Mouse (Mus musculus) MEL-GATA-1-ER (cell line): ENCODE data around the gene Gm9972.

Experiments used
- DNase-seq: peaks from one replicate; pipeline ENCODE4 v3.0.0-alpha.2; 2012; ENCODE audit warnings: low read depth; ENCODE audit errors: extremely low read depth

The Gm9972 gene

GRCm38 (mm10) chr11:43035446-43035845 is at the start of gene Gm9972:
TSS of gene Gm9972 (plus strand) at chr11:43035746.
- no peak for DNase-seq

DNA sequence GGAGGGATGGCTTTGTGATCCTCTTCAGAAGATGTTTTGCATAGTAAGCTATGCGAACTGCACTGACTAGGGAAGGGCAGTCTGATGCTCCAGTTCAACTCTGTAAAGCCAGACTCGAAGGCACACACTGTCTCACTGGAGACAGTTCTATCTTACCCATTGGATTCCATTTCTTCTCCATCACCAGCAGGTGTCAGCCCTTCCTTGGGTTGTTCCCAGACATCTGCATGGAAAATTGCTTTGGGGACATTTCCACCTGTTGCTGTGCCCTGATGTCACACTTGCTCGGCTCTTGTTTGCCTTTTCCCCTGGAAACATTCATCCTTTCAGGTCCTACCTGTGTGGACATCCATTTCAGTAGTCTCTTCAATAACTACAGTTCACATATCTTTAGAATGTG is 36.4 kb upstream of the Gm9972 start:
- no peak for DNase-seq

- DNase-seq: no peak
Measured at GRCm38 (mm10) chr11:43011941-43012340, 23.6 kb upstream of the Gm9972 start.

- no peak for DNase-seq
Measured at GRCm38 (mm10) chr11:43012980-43013379, 22.6 kb upstream of the Gm9972 start.

- no peak for DNase-seq
Measured at GRCm38 (mm10) chr11:43023109-43023688, 12.3 kb upstream of the Gm9972 start.

DNA sequence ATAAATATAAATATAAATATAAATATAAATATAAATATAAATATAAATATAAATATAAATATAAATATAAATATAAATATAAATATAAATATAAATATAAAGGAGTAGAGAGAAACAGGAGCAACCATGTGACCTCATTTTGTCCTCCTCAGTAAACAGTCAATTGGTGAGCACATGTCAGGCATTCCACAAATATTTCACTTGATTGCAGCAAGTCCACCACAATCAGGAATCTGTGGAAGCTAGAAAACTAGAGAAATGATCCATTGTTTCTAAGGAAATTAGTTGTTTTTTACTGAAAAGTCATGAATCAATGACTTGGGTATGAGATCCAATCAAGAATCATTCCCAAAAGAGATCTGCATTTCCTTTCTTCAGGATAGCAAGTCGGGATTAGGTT is 5.7 kb upstream of the Gm9972 start:
- no peak for DNase-seq

- no peak for DNase-seq
Measured at GRCm38 (mm10) chr11:43032141-43032540, 3.4 kb upstream of the Gm9972 start.

DNA sequence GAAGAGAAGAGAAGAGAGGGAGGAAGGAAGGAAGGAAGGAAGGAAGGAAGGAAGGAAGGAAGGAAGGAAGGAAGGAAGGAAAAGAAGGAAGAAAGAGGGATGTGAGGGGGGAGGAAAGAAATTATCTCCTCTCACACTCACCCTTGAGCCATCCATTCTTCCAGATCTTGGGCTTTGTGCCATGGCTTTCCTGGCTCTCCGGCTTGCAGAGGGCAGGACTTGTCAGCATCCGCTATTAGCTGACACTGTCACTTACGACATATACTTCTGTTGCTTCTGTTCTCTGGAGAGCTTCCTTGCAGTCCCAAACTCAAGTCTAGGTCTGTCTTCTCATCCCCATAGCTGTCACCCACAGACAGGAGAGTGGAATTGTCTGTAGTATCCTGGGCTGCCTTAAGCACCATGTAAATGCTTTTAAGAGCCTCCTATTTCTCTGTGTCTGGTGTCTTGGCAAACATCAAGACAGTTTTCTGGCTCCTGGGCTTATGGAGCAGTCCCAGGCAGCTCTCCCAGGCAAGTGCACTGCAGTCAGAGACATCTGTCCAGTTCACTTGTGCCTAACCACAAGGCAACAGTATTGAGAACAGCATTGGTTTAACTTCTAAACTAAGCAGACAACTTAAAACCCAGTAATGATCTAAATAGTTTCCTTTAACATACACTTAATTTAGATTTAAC is 10.5 kb downstream of the Gm9972 start:
- DNase-seq: no peak

- no peak for DNase-seq
Measured at GRCm38 (mm10) chr11:43049363-43049762, 13.8 kb downstream of the Gm9972 start.

DNA sequence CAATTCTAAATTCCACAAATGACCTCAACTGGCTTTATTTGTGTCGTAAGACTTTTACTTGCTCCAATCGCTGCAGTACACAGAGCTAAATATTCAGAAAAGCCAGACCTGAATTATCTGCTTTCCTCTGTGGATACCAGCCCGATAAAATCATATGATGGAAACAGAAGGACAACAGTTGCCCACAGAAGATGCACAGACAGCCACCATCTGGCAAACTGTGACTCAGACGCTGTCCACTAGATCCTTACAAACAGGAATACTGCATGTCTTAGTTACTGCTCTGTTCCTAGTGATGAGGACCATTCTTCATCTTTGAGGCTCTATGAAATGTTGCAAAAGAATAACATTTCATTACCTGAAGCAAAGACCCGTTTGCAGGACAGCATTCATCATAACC is 19.4 kb downstream of the Gm9972 start:
- no peak for DNase-seq

DNA sequence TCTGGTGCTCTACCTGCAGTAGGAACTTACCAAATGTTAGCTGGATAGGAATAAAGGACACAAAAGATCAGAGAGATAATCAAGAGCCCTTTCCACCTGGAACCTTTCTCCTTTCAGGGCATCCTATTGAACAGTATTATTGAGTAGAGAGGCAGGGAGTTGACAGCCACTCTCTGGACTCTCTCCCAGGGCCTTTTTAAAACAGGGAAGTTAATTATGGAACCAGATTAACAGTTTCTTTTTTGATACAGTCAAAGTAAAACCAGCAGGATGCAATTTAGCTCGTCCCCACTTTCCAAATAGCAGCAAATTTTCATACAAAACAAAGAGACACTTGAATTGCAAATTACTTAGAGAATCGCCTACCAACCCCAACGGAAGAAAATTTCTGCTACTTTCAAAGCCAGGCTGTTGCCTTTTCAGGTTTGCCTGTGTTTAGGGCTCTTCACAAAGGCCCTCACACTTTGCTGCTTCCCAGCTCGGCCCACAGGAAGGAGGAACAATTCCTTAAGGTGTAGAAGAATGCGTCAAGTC is 24.0 kb downstream of the Gm9972 start:
- no peak for DNase-seq

GRCm38 (mm10) chr11:43062286-43062685 is 26.7 kb downstream of the Gm9972 start:
- DNase-seq: no peak

DNA sequence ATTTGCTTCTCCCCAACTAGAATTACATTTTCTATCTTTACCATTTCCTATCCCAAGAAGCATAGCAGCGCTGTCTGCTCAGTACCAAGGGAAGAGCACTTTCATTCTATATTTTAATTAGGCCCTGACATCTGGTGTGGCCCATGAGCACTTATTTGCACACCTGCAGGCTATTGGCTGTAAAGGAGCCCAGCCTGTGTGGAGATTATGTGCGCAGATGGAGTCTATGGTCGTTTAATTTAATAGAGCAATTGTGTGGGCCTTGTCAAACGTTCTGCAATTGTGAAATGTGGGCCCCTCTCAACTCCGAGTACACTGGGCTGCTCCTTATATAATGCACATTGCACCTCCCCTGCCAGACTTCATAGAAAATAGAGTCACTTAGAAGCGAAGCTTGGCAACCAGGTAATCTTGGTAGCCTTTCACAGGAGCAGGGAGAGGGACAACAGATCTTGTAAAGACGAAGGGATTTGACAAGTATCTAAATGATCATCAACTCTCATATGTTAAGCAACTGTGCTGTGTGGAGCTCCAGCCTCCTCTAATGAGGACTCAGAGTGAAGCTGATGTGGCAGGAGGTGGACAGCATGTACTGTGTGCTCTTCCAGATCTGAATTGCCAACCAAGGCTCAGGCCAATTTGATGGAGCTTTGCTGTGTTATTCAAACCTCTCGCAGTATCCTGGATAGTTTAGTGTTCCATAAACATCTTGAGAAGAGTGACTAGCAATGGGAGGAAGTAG is 50.9 kb downstream of the Gm9972 start:
- no peak for DNase-seq
